Mouse (Mus musculus) liver, adult (tissue): Measurements from ENCODE around the gene Hnrnpll.
A peak's percentile ranks its signal among the peaks of the same experiment; 100 is the strongest.

Source experiments
- GATA4 ChIP-seq: IDR thresholded peaks from 2 replicates; pipeline ENCODE4 v1.6.1; 2014; ENCODE audit warnings: mild to moderate bottlenecking, low read length; ENCODE audit not compliant: insufficient replicate concordance

The Hnrnpll gene

DNA sequence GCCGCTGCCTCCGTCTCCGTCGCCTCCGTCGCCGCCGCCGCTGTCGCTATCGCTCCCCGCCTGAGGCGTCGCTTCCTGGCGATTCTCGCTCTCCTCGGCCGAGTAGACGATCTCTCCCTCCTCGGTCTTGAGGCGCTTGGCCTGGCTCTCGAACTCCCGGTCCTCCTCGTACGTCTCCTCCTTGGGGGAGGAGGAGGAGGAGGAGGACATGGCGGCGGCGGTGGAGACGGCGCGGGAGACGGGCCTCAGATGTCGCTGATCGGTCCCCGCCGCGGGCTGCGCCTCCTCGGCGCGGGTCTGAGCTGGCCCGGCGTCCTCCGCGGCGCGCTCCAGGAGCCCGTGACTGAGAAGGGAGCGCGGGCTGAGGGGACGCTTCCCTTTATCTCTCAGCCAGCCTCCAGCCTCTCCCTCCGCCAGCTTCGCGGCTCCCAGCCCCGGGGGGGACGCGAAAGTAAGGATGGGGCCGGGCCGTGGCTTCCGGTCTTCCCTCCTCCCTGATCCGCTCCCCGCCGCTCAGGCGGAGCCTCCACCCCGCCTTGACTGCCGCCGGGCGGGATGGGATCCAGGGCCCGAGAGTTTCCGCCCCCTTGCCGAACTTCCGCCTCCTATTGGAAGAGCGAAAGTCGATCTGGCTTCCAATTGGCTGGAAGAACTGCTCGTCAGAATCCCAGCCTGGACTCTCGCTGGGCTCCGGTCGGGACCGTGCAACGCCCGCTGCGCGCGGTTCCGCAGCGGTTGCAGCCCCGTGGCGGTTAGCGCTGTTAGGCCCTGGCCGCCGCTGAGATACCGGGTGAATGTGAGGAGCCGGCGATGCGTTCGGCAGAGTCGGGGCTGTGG lies at the start of gene Hnrnpll:
TSS of gene Hnrnpll (minus strand) at position 552 of the 837 bp plus-strand sequence.
- peak; percentile 84; the same call in 1 of the 2 replicates for TF ChIP-seq GATA4

- TF ChIP-seq GATA4, result no peak
These were observed 43.3 kb upstream of the Hnrnpll start for GRCm38 (mm10) chr17:80105348-80105978.

GRCm38 (mm10) chr17:80099823-80100222 lies 37.7 kb upstream of the Hnrnpll start:
- TF ChIP-seq GATA4, result no peak

GRCm38 (mm10) chr17:80097221-80097620 lies 35.1 kb upstream of the Hnrnpll start:
- TF ChIP-seq GATA4, result no peak

DNA sequence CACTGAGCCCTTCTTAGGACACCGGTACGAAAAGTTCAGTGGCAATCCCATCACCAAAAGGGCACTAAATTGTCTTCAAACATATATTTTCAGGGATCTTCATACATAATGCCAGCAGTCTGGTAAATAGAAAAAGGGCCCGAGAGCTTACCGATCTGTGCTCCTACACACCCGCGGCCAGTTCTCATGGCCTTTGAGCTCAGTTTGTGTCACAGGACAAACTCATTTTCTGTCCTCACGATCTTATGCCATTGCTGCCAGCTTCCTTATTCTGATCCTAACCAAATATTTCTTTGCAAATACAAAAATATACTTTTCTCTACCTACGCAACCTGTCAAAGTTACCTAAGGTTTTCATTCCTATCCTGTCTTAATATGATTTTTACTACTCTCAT lies 34.6 kb upstream of the Hnrnpll start:
- TF ChIP-seq GATA4, result no peak

- no peak for TF ChIP-seq GATA4
These were observed 34.0 kb upstream of the Hnrnpll start for GRCm38 (mm10) chr17:80096043-80096719.

DNA sequence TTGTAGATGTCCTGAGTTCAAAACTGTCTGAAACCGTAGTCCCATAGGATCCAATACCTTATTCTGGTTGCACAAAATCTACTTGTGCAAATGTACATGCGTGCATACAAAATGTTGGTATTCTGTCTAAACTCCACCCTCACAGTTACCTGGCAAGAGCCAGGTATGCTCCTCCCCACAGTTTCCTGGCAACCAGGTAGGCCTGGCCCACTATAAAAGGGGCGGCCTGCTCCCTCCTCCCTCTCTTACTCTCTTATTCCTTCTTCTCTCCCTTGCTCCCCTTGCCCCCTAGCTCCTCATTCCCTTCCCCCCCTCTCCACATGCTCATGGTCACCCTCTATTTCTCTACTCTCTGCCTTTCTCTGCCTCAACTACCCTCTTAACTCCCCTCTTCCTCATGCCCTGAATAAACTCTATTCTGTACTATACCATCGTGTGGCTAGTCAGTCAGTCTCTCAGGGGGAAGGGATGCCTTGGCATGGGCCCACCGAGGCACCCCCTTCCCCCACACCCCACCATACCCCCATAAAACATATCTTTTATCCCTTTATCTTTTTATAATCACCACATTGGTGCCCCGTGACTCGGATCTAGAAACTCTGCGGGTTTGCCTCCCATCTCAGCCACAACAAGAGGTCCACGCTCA lies 33.2 kb upstream of the Hnrnpll start:
- TF ChIP-seq GATA4, result no peak

DNA sequence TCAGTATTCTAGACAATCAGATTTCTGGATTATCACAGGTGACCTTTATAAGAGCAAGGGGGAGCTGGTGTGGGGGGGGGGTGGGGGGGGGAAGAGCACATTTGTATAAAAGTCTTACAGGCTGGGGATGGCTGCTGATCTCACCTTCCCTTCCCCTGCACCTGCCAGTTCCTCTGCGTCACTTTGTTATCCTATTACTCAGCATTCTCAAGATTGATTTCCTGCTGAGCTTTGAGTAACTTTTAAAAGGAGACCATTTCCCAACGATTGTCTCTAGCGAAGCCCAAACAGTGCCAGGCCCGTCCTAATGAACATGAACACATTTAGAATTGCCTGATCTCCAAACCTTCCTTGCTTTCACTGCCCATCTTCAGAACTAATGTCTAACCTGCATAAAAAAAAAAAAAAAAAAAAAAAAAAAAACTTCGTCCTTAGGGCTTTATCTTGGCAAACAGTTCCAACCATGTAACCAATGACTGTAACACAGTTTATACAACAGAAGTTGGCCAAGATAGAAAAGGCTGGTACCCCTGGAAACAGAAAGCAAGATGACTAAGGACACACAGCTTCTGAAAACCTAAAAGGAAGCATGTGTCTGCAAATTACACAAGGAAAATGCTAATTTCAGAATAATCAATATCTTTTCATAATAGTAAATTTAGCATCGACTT lies 29.9 kb upstream of the Hnrnpll start:
- TF ChIP-seq GATA4, result no peak

DNA sequence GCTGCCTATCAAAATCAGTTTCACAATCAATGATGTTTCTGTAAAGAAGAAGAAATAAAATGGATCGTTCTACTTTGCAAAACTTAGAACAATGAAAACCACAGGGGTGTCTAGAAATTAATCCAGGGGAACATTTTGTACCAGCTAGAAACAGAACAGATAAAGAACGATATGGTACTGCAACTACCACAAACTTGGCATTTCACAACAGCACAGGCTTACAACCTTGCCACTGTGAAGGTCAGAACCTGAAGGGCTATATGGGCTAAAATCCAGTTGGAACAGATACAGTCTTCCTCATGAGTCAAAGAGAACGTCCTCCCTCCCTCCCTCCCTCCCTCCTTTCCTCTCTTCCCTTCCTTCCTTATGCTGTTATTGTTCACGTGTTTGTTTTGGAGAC lies 28.4 kb upstream of the Hnrnpll start:
- peak; percentile 47; the same call in 1 of the 2 replicates for TF ChIP-seq GATA4

DNA sequence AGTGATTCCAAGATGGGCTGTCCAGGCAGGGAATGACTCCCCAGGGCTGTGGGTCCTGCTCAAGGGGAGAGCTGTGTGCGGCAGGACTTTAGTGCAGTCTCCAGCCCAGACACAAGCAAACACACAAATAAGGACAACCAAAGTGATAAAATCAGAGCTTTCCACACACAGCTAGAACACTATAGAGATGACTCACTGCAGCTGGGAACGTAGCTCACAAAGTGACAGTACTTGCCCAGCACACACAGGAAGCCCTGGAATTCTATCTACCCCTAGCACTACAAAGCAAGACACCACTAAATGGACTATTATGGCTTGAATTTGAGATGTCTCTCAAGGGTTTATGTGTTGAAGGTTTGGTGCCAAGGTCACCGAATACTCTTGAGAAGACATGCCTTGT lies 26.0 kb upstream of the Hnrnpll start:
- no peak for TF ChIP-seq GATA4

DNA sequence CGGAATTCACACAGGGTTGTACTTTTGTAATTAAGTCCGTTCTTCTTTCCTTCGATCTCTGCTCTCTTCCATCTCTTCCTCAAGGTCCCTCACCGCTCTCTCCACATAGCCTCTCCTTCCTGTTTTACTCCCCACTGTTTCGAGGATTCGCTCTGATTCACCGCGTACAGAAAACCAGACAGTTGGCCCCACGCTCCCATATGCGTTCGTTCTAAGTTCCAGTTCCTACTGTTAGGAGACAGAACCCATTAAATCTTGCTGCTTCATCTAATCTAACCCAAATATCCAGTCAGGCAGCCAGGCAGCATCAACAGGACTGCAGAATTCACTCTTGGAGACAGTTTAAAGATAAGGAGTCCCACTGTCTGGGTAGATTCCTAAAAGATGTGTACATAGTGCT lies 24.5 kb upstream of the Hnrnpll start:
- no peak for TF ChIP-seq GATA4

GRCm38 (mm10) chr17:80084424-80084823 lies 22.3 kb upstream of the Hnrnpll start:
- TF ChIP-seq GATA4, result no peak

GRCm38 (mm10) chr17:80083223-80083622 lies 21.1 kb upstream of the Hnrnpll start:
- TF ChIP-seq GATA4, result no peak

GRCm38 (mm10) chr17:80078726-80079125 lies 16.6 kb upstream of the Hnrnpll start:
- TF ChIP-seq GATA4, result no peak

DNA sequence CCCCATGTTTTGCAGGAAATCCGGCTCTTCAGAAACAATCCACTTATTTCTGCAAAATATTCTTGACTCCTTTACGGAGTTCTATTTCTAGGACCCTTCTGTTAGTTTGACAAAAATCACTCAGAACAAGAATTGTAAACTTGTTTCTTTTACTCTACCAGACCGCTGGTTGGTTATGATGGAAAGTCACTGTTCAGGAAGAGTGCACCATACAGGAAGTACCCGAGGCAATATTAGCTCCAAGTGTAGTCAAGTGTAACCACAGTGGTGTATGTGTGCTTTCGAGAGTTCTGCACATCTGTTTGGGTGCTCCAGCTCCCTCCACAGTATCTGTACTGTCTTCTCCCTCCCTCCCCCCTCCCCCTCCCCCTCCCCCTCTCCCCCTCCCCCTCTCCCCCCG lies 5.1 kb upstream of the Hnrnpll start:
- no peak for TF ChIP-seq GATA4
